Mouse (Mus musculus) effector memory CD4-positive, alpha-beta T cell, adult 7 months (primary cell): ENCODE results near the gene Slc19a2. TPM values are rescaled to one million over a fixed set of nuclear protein-coding genes. Genes with fewer than 3 reads are reported as not detected.

ENCODE experiments used
- polyA plus RNA-seq: library from polyadenylated mRNA; unstranded; fragments of 100-300 nt; shearing (Covaris generic); gene quantifications from one replicate; pipeline ENCODE4 v1.2.1, GENCODE M21; 2017

Gene Slc19a2
- polyA plus RNA-seq: 10.7 TPM

GRCm38 (mm10) chr1:164248465-164249331 lies at the start of gene Slc19a2:
Gene Slc19a2 (plus strand): TSS chr1:164249046.

GRCm38 (mm10) chr1:164275455-164275954 lies 26.7 kb downstream of the Slc19a2 start, which contains the start of gene Ccdc181:
Gene Ccdc181 (plus strand): TSS chr1:164275585.

GRCm38 (mm10) chr1:164303821-164304220 lies 55.0 kb downstream of the Slc19a2 start, which contains the start of gene Nme7:
Gene Nme7 (plus strand): TSS chr1:164304121.

GRCm38 (mm10) chr1:164307124-164307751 lies 58.4 kb downstream of the Slc19a2 start, which contains the start of gene Blzf1:
Gene Blzf1 (minus strand): TSS chr1:164307489.

Other genes starting within 250 kb of the Slc19a2 start
- not detected for gene Sele, start 200.8 kb upstream of the Slc19a2 start, polyA plus RNA-seq
- 4.4 TPM for gene Sell, start 187.1 kb upstream of the Slc19a2 start, polyA plus RNA-seq
- gene Selp, start 133.8 kb upstream of the Slc19a2 start, polyA plus RNA-seq: not detected
- not detected for gene F5, start 97.2 kb upstream of the Slc19a2 start, polyA plus RNA-seq
- gene Ccdc181, start 26.5 kb downstream of the Slc19a2 start, polyA plus RNA-seq: 4.0 TPM
- gene Nme7, start 55.1 kb downstream of the Slc19a2 start, polyA plus RNA-seq: 6.4 TPM
- gene Blzf1, start 58.4 kb downstream of the Slc19a2 start, polyA plus RNA-seq: 12.8 TPM
- gene Atp1b1, start 209.3 kb downstream of the Slc19a2 start, polyA plus RNA-seq: 0.79 TPM